Mouse (Mus musculus): ENCODE measurements around the gene Iqsec1. TPM values are rescaled to one million over a fixed set of nuclear protein-coding genes. Genes with fewer than 3 reads are reported as not detected.

The Iqsec1 gene
- total and polyA plus RNA-seq, 2 experiments from 2014 or later, result 12.0 to 93.7 TPM

GRCm38 (mm10) chr6:90813526-90813925 lies 175.0 kb downstream of the Iqsec1 start:
- no peaks in the 10 kb centered on the region for H3K9me3 ChIP-seq (replicated peaks; ENCODE audit: control insufficient read depth, low read length)
- TF ChIP-seq EP300 (IDR thresholded peaks at IDR 0.05; ENCODE audit: low read depth), result no peak
- TF ChIP-seq CTCF (IDR thresholded peaks at IDR 0.05; ENCODE audit: low read depth), result no peak
- no peak for ATAC-seq (ENCODE audit: insufficient read depth, low read depth)
- H3K4me1 ChIP-seq (ENCODE audit: control insufficient read depth, insufficient read depth), result peaks cover 11% of the 10 kb centered on the region
- no peak overlapping the region for H3K4me2 ChIP-seq (ENCODE audit: low read depth, low read length)
- H3K27me3 ChIP-seq (ENCODE audit: control insufficient read depth, insufficient read depth, low read length), result no peaks in the 10 kb centered on the region
- no peak overlapping the region for H3K4me3 ChIP-seq (ENCODE audit: low read depth, low read length)
- DNase-seq (ENCODE audit: low spot score), result no peak
- H3K27ac ChIP-seq (ENCODE audit: low read depth), result no peak overlapping the region
- 23% methylated on average over 1 of the region's 1 CpGs for WGBS
- no peaks in the 10 kb centered on the region for H3K36me3 ChIP-seq (replicated peaks; ENCODE audit: control insufficient read depth, insufficient read depth, low read length)
- no peak overlapping the region for H3K9ac ChIP-seq (replicated peaks; ENCODE audit: low read depth, low read length)

- no peak overlapping the region for H3K9ac ChIP-seq (replicated peaks; ENCODE audit: low read depth, low read length)
- H3K27ac ChIP-seq (ENCODE audit: low read depth), result no peak overlapping the region
- ATAC-seq (ENCODE audit: insufficient read depth, low read depth) (no peak), DNase-seq (ENCODE audit: low spot score) (no peak)
- H3K36me3 ChIP-seq (replicated peaks; ENCODE audit: control insufficient read depth, insufficient read depth, low read length), result no peaks in the 10 kb centered on the region
- H3K4me1 ChIP-seq (ENCODE audit: control insufficient read depth, insufficient read depth), result peaks cover 21% of the 10 kb centered on the region
- WGBS, result 78% methylated on average over 8 of the region's 8 CpGs
- H3K4me2 ChIP-seq (ENCODE audit: low read depth, low read length), result no peak overlapping the region
- H3K9me3 ChIP-seq (replicated peaks; ENCODE audit: control insufficient read depth, low read length), result no peaks in the 10 kb centered on the region
- H3K27me3 ChIP-seq (ENCODE audit: control insufficient read depth, insufficient read depth, low read length), result no peaks in the 10 kb centered on the region
- no peak for TF ChIP-seq CTCF (IDR thresholded peaks at IDR 0.05; ENCODE audit: low read depth)
- TF ChIP-seq EP300 (IDR thresholded peaks at IDR 0.05; ENCODE audit: low read depth), result no peak
- no peak overlapping the region for H3K4me3 ChIP-seq (ENCODE audit: low read depth, low read length)
Measured at GRCm38 (mm10) chr6:90812584-90812983, 175.9 kb downstream of the Iqsec1 start.

GRCm38 (mm10) chr6:90812072-90812471 lies 176.4 kb downstream of the Iqsec1 start:
- 43% methylated on average over 3 of the region's 3 CpGs for whole genome bisulfite sequencing
- Histone ChIP-seq H3K36me3 (replicated peaks; ENCODE audit: control insufficient read depth, insufficient read depth, low read length) (no peaks in the 10 kb centered on the region), H3K4me3 (ENCODE audit: low read depth, low read length) (no peak overlapping the region), H3K9ac (replicated peaks; ENCODE audit: low read depth, low read length) (no peak overlapping the region), H3K4me2 (ENCODE audit: low read depth, low read length) (no peak overlapping the region), H3K27me3 (ENCODE audit: control insufficient read depth, insufficient read depth, low read length) (no peaks in the 10 kb centered on the region), H3K4me1 (ENCODE audit: control insufficient read depth, insufficient read depth) (peaks cover 25% of the 10 kb centered on the region), H3K9me3 (replicated peaks; ENCODE audit: control insufficient read depth, low read length) (no peaks in the 10 kb centered on the region), H3K27ac (ENCODE audit: low read depth) (no peak overlapping the region)
- no peak for TF ChIP-seq CTCF (IDR thresholded peaks at IDR 0.05; ENCODE audit: low read depth)
- no peak for TF ChIP-seq EP300 (IDR thresholded peaks at IDR 0.05; ENCODE audit: low read depth)
- ATAC-seq (ENCODE audit: insufficient read depth, low read depth) (no peak), DNase-seq (ENCODE audit: low spot score) (no peak)

- no peak for TF ChIP-seq EP300 (IDR thresholded peaks at IDR 0.05; ENCODE audit: low read depth)
- no peak for TF ChIP-seq CTCF (IDR thresholded peaks at IDR 0.05; ENCODE audit: low read depth)
- no peak for ATAC-seq (ENCODE audit: insufficient read depth, low read depth)
- H3K27me3 ChIP-seq (ENCODE audit: control insufficient read depth, insufficient read depth, low read length), result no peaks in the 10 kb centered on the region
- H3K4me2 ChIP-seq (ENCODE audit: low read depth, low read length), result no peak overlapping the region
- peaks cover 25% of the 10 kb centered on the region for H3K4me1 ChIP-seq (ENCODE audit: control insufficient read depth, insufficient read depth)
- no peak overlapping the region for H3K27ac ChIP-seq (ENCODE audit: low read depth)
- H3K36me3 ChIP-seq (replicated peaks; ENCODE audit: control insufficient read depth, insufficient read depth, low read length), result no peaks in the 10 kb centered on the region
- H3K9me3 ChIP-seq (replicated peaks; ENCODE audit: control insufficient read depth, low read length), result no peaks in the 10 kb centered on the region
- no peak overlapping the region for H3K9ac ChIP-seq (replicated peaks; ENCODE audit: low read depth, low read length)
- DNase-seq (ENCODE audit: low spot score), result no peak
- H3K4me3 ChIP-seq (ENCODE audit: low read depth, low read length), result no peak overlapping the region
- 57% methylated on average over 1 of the region's 1 CpGs for WGBS
Measured at GRCm38 (mm10) chr6:90810576-90810975, 177.9 kb downstream of the Iqsec1 start.

- Histone ChIP-seq H3K27ac (ENCODE audit: low read depth) (no peak overlapping the region), H3K4me3 (ENCODE audit: low read depth, low read length) (no peak overlapping the region), H3K4me2 (ENCODE audit: low read depth, low read length) (0 out of 2 replicates have a peak overlapping the region, but pooled peaks have one; percentile 24), H3K9ac (replicated peaks; ENCODE audit: low read depth, low read length) (no peak overlapping the region), H3K36me3 (replicated peaks; ENCODE audit: control insufficient read depth, insufficient read depth, low read length) (no peaks in the 10 kb centered on the region), H3K27me3 (ENCODE audit: control insufficient read depth, insufficient read depth, low read length) (no peaks in the 10 kb centered on the region), H3K4me1 (ENCODE audit: control insufficient read depth, insufficient read depth) (peaks cover 28% of the 10 kb centered on the region), H3K9me3 (replicated peaks; ENCODE audit: control insufficient read depth, low read length) (no peaks in the 10 kb centered on the region)
- WGBS, result 15% methylated on average over 22 of the region's 22 CpGs
- DNase-seq (ENCODE audit: low spot score) (no peak), ATAC-seq (ENCODE audit: insufficient read depth, low read depth) (peak; percentile 54)
- TF ChIP-seq EP300 (IDR thresholded peaks at IDR 0.05; ENCODE audit: low read depth) (no peak), CTCF (IDR thresholded peaks at IDR 0.05; ENCODE audit: low read depth) (0 out of 2 replicates have a peak, but pooled peaks have one; percentile 12)
Measured at GRCm38 (mm10) chr6:90809960-90810362, 178.5 kb downstream of the Iqsec1 start.

All from heart, postnatal 0 days (tissue).